Mouse (Mus musculus) mammary gland, adult 2 months (tissue): Measurements from ENCODE around the gene Elmo2. TPM values are rescaled to one million over a fixed set of nuclear protein-coding genes. Genes with fewer than 3 reads are reported as not detected.

Experiments
- polyA plus RNA-seq: library from polyadenylated mRNA; depleted of rRNA; stranded (reverse); fragments of >200 nt; gene quantifications from 2 replicates; pipeline ENCODE4 v1.2.3, GENCODE M21; 2012; ENCODE audit warnings: low replicate concordance; rRNA removed

Elmo2 gene
- polyA plus RNA-seq = 77.5 and 109 TPM in 2 replicates

DNA sequence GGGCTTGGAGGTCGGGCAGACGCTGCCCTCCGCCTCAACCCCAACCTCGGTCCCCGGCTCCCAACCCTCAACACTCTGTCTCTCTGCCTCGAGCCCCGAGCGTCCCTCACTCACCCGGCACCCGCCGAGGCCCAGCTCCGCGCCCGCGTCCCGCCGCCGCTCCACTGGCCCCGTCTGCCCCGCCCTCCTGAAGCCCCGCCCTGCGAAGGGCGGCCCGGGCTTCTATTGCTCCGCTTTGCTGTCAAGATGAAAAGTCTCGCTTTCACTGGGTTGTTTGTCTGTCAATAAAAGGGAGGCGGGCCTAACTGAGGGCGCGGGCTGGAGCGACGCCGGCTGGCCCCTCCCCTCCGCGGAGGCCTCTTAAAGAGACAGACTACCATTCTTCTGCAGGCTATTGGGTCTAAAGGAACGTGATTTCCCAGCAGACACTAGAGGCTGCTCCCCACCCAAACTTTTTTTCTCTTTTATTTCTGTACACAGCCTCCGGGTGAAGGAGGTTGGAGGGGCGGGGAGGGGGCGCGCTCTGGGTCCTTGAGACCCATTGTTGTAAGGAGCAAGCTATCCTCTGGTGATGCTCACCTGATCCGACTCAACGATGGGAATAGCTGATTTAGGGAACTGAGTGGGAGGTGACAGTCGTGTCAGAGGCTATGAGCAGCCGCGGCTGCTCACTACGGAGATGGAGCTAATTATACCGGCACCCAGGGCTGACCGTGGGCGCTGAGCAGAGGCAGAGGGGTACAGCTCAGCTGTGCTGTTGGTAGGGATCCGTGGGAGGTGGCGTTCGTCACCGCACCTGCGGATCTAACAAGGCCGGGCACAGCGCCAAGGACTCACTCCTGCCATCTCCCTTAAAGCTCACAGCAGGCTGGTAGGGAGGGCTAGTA, at the start of gene Elmo2:
Gene Elmo2, minus strand, starts transcription at position 176 of the 887 bp plus-strand sequence.

DNA sequence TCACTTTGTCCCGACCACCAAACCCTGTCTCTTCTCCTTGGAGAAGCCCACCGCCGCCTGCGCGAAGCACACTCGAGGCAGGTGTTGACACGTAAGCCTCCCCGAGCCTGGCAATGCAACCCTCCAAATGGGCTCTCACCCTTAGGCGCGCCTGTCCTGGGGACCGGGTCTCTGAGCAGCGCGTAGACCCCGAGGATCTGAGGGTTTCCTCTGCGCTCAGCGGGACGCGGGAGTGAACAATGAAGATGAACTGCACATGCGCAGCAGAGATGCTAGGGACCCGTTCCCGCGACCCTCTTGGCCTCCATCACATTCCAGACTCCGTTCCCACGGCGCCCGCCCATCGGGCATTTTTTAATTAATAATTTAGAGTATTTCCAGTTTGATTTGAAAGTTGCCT, 42.2 kb upstream of the Elmo2 start, which contains the start of gene Zfp663:
Gene Zfp663, minus strand, starts transcription at position 234 of the 400 bp plus-strand sequence.

DNA sequence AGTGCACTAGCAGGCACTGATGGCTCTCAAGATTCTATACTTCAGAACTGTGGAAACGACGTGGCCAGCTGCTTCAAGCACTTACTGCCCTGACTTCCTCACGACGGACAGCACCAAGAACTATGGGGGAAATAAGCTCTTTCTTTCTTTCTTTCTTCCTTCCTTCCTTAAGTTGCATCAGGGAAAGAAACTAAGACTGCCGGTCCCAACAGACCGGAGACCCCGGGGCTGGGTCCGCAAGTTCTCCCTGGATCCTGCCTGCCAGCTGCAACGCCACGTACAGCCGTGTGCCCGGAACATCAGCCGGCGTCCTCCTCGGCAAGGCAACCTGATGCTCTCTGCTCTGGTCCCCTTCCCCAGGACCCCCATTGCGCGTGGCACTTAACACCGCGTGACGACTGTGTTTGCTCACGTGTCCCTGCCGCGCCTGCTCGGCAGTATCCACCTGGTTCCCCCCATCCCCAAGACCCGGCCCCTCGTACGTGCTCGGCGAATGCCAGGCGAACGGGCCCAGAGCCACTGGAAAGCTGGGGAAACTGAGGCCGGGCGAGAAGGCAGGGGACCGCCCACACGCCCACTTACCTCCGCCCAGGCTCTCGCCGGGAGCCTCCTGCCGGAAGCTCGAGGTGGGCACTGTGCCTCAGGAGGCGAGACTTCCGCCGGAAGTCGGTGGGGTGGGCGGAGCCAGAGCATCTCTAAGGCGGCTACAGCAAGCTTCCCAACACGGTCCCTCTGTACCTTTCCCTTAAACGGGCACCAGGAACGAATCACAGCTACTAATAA, 38.9 kb downstream of the Elmo2 start, which contains the start of gene Slc35c2:
Gene Slc35c2, minus strand, starts transcription at position 668 of the 783 bp plus-strand sequence.

Other genes starting within 250 kb of the Elmo2 start
- not detected in 2 replicates for gene 1700025C18Rik, start 235.7 kb downstream of the Elmo2 start, polyA plus RNA-seq
- 0.39 and 1.0 TPM in 2 replicates for gene Cdh22, start 91.6 kb downstream of the Elmo2 start, polyA plus RNA-seq
- gene Slc35c2, start 38.6 kb downstream of the Elmo2 start, polyA plus RNA-seq = 78.4 and 86.8 TPM in 2 replicates
- gene Zfp663, start 42.2 kb upstream of the Elmo2 start, polyA plus RNA-seq = not detected in 2 replicates
- 1.3 and 2.2 TPM in 2 replicates for gene Zfp334, start 61.8 kb upstream of the Elmo2 start, polyA plus RNA-seq
- gene Ocstamp, start 73.9 kb upstream of the Elmo2 start, polyA plus RNA-seq = 0.79 and 1.0 TPM in 2 replicates
- 5.3 and 5.8 TPM in 2 replicates for gene Slc13a3, start 146.8 kb upstream of the Elmo2 start, polyA plus RNA-seq
- 19.2 and 28.1 TPM in 2 replicates for gene Trp53rka, start 166.8 kb upstream of the Elmo2 start, polyA plus RNA-seq
- 6.5 and 7.3 TPM in 2 replicates for gene Slc2a10, start 177.3 kb upstream of the Elmo2 start, polyA plus RNA-seq